Mouse (Mus musculus) heart, embryonic 11.5 days (tissue): ENCODE data around the gene Anks1. TPM values are rescaled to one million over a fixed set of nuclear protein-coding genes. Genes with fewer than 3 reads are reported as not detected.

Experiments
- ATAC-seq: fragments of 200-750 bp; cut with Nextera tagmentation; replicated peaks from 2 replicates; pipeline ENCODE4 v1.8.0; 2017; ENCODE audit warnings: moderate library complexity; ENCODE audit not compliant: insufficient number of reproducible peaks, low FRiP score, low TSS enrichment
- H3K27ac ChIP-seq: fragments of 300-500 bp; sonication (generic); 2 replicates; pipeline ENCODE4 v1.5.1; 2014; ENCODE audit warnings: mild to moderate bottlenecking, low read depth, low read length
- H3K27me3 ChIP-seq: fragments of 300-500 bp; sonication (generic); 2 replicates; pipeline ENCODE4 v1.6.1; 2014; ENCODE audit warnings: mild to moderate bottlenecking, low read length, mixed read lengths; ENCODE audit not compliant: control insufficient read depth, insufficient read depth
- H3K36me3 ChIP-seq: fragments of 300-500 bp; sonication (generic); 2 replicates; pipeline ENCODE4 v1.6.1; 2014; ENCODE audit warnings: mild to moderate bottlenecking, low read length, moderate library complexity, mixed read lengths; ENCODE audit not compliant: control insufficient read depth, insufficient read depth
- H3K4me1 ChIP-seq: fragments of 300-500 bp; sonication (generic); 2 replicates; pipeline ENCODE4 v1.6.1; 2014; ENCODE audit warnings: low read length; ENCODE audit not compliant: control insufficient read depth, insufficient read depth
- H3K4me2 ChIP-seq: fragments of 300-500 bp; sonication (generic); 2 replicates; pipeline ENCODE4 v1.6.1; 2014; ENCODE audit warnings: mild to moderate bottlenecking, moderate library complexity
- H3K4me3 ChIP-seq: fragments of 300-500 bp; sonication (generic); 2 replicates; pipeline ENCODE4 v1.5.1; 2014; ENCODE audit warnings: low read depth, low read length
- H3K9ac ChIP-seq: fragments of 300-500 bp; sonication (generic); 2 replicates; pipeline ENCODE4 v1.6.1; 2014; ENCODE audit warnings: mild to moderate bottlenecking, low read depth, low read length, moderate library complexity
- H3K9me3 ChIP-seq: fragments of 300-500 bp; sonication (generic); replicated peaks from 2 replicates; pipeline ENCODE4 v1.6.1; 2016; ENCODE audit warnings: low read length; ENCODE audit not compliant: control insufficient read depth
- WGBS: fragments of 180-500 bp; shearing (Covaris S2); extraction: QIAGEN DNeasy Blood & Tissue Kit; methylation state at CpG from one replicate; pipeline ENCODE4 v1.1.7; 2014; ENCODE audit not compliant: insufficient replicate concordance; 5-methylcytosine and 5-hydroxymethylcytosine counted together
- polyA plus RNA-seq: library from polyadenylated mRNA; unstranded; fragments of >200 nt; fragmentation: Nextera tagmentation; extraction: Ambion mirVana; gene quantifications from 2 replicates; pipeline ENCODE4 v1.2.1, GENCODE M21; 2014

Gene Anks1
- polyA plus RNA-seq, 1 experiment from 2014 or later, result 6.9 TPM

DNA sequence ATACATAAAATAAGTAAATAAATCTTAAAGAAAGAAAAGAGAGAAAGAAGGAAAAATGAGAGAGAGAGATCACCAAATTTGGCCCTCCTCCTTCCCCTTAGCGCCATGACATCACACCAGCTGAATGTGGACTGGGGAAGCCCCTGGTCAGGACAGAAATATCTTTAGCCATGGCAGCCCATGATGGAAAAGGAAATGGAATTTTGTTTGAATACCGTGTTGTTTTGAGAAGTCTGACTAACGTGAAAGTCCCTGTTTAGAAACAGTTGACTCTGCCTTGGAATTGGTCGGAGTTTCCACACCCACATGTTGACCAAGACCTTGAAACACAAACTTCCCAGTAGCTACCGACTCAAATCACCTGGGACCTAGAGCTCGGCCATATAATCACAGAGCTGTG, 195.3 kb downstream of the Anks1 start:
- H3K36me3 ChIP-seq, result no peaks in the 10 kb centered on the region
- H3K4me1 ChIP-seq, result peaks cover 5% of the 10 kb centered on the region; the same call in 1 of the 2 replicates
- no peak overlapping the region for H3K27ac ChIP-seq
- H3K27me3 ChIP-seq, result no peaks in the 10 kb centered on the region
- H3K9ac ChIP-seq, result no peak overlapping the region
- no peak overlapping the region for H3K4me3 ChIP-seq
- WGBS, result 76% methylated on average over 6 of the region's 6 CpGs
- H3K9me3 ChIP-seq, result no peaks in the 10 kb centered on the region
- ATAC-seq, result no peak
- no peak overlapping the region for H3K4me2 ChIP-seq

DNA sequence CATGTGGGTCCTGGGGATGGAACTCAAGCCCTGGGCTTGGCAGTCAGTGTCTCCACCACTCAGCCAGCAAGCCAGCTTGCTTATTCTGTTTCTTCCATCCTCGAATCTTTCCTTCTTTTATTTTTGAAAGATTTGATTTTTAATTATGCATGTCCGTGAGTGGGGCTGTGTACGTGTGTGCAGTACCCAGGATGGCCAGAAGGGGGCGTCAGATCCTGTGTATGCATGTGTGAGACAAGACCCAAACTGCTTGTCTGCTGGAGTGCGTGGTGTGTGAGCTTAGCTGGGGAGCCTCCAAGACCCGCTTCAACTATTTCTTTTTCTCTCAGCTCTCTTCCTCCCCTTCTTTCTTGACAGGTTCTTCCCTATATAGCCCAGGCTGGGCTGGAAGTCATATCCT, 197.2 kb downstream of the Anks1 start:
- ATAC-seq, result no peak
- no peak overlapping the region for H3K27ac ChIP-seq
- peaks cover 5% of the 10 kb centered on the region; the same call in 1 of the 2 replicates for H3K4me1 ChIP-seq
- WGBS, result 74% methylated on average over 6 of the region's 6 CpGs
- no peak overlapping the region for H3K9ac ChIP-seq
- H3K36me3 ChIP-seq, result no peaks in the 10 kb centered on the region
- H3K27me3 ChIP-seq, result no peaks in the 10 kb centered on the region
- no peak overlapping the region for H3K4me3 ChIP-seq
- no peak overlapping the region for H3K4me2 ChIP-seq
- no peaks in the 10 kb centered on the region for H3K9me3 ChIP-seq

DNA sequence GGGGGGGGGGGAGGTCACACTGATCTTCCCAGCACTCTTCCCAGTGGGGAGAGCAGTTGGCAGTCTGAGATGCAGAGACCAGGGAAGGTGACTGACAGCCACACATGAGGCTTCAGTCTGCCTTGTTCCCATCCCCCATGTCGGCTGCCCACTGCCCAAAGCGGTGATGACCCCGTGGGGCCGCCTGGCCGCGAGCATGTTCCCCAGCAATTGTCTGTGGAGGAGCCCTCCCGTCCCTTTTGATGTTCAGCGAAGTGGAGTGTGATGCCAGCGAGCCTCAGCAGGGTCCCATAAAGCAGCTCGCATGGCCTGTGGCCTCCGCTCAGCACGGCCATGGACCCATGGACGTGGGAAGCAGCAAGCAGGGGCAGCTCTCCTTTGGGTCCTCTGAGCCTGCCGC, 198.2 kb downstream of the Anks1 start:
- Histone ChIP-seq H3K9ac (no peak overlapping the region), H3K4me1 (peaks cover 5% of the 10 kb centered on the region; the same call in 1 of the 2 replicates), H3K4me2 (no peak overlapping the region), H3K27me3 (no peaks in the 10 kb centered on the region), H3K27ac (no peak overlapping the region), H3K9me3 (no peaks in the 10 kb centered on the region), H3K4me3 (no peak overlapping the region), H3K36me3 (no peaks in the 10 kb centered on the region)
- 21% methylated on average over 14 of the region's 14 CpGs for WGBS
- ATAC-seq, result no peak

DNA sequence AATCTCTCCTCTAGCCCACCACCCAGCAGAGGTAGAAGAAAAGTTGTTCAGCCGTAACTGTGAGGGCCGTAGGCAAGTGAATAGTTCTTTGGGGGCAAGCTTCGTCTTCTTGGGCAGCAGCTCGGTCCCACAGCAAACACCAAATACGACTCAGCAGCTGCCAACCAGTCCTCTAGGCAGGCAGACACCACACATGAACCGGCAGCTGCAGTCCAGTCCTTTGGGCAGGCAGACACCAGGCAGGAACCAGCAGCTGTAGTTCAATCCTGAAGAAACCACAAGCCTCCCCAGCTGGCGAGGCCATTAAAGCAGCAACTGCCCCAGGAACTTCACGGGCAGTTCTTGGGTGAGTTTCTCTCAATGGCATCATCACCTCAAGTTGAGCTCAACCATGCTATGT, 203.2 kb downstream of the Anks1 start:
- Histone ChIP-seq H3K4me2 (no peak overlapping the region), H3K9me3 (no peaks in the 10 kb centered on the region), H3K4me3 (no peak overlapping the region), H3K36me3 (no peaks in the 10 kb centered on the region), H3K9ac (no peak overlapping the region), H3K4me1 (no peaks in the 10 kb centered on the region), H3K27me3 (no peaks in the 10 kb centered on the region), H3K27ac (no peak overlapping the region)
- 81% methylated on average over 8 of the region's 8 CpGs for WGBS
- ATAC-seq, result no peak

Other genes starting within 250 kb of the Anks1 start
- gene Spdef, start 180.4 kb upstream of the Anks1 start, polyA plus RNA-seq, result 0.25 and 0.26 TPM in 2 replicates
- gene D17Wsu92e, start 88.7 kb upstream of the Anks1 start, polyA plus RNA-seq, result 11.8 and 12.5 TPM in 2 replicates
- gene Snrpc, start 71.2 kb upstream of the Anks1 start, polyA plus RNA-seq, result 226 and 242 TPM in 2 replicates
- 3.8 and 4.1 TPM in 2 replicates for gene Uhrf1bp1, start 52.9 kb upstream of the Anks1 start, polyA plus RNA-seq
- 50.4 and 53.0 TPM in 2 replicates for gene Taf11, start 538 bp downstream of the Anks1 start, polyA plus RNA-seq
- gene Tcp11, start 171.3 kb downstream of the Anks1 start, polyA plus RNA-seq, result 0.34 and 0.49 TPM in 2 replicates
- gene Scube3, start 232.8 kb downstream of the Anks1 start, polyA plus RNA-seq, result 1.7 and 2.3 TPM in 2 replicates